Mouse (Mus musculus): ENCODE measurements around the gene Etl4. TPM values are rescaled to one million over a fixed set of nuclear protein-coding genes. Genes with fewer than 3 reads are reported as not detected.

The Etl4 gene
- total RNA-seq (2021) = 10 to 100 TPM; 29.8 to 36.0 TPM
- 40.3 and 44.8 TPM in 2 replicates for polyA plus RNA-seq (2012; rRNA removed)
- long read RNA-seq, partial matches to known transcripts = 4 of 7 reads
- long read RNA-seq, other reads (novel, unspliced or antisense) = 3 of 7 reads

- H3K27me3 ChIP-seq (ENCODE audit: control insufficient read depth, insufficient read depth, low read length) = peaks cover 5% of the 10 kb centered on the region
- no peak within 1 kb of the TSS for H3K9ac ChIP-seq (ENCODE audit: low read depth, low read length)
- intact Hi-C loops (cut with DNase I) = no loop called here
- no peaks in the 10 kb centered on the region for H3K4me1 ChIP-seq (ENCODE audit: control insufficient read depth, insufficient read depth, low read length)
- 1% methylated on average over 37 of the region's 37 CpGs for WGBS
- no peak within 1 kb of the TSS for H3K4me3 ChIP-seq
- H3K36me3 ChIP-seq (ENCODE audit: control insufficient read depth, insufficient read depth, low read length) = no peaks in the 10 kb centered on the region
- no peaks in the 10 kb centered on the region for H3K79me2 ChIP-seq (replicated peaks; ENCODE audit: control insufficient read depth, insufficient read depth, low read length)
- no peak for TF ChIP-seq POLR2A (IDR thresholded peaks at IDR 0.05; ENCODE audit: insufficient read depth, low read depth, low read length)
- peak; percentile 40 for TF ChIP-seq CTCF (IDR thresholded peaks at IDR 0.05)
- DNase-seq = peak; percentile 2 to 26
- H3K27ac ChIP-seq = no peak within 1 kb of the TSS
Measured at GRCm38 (mm10) chr2:19909171-19909899, at the start of gene Etl4. TSS of gene Etl4 (plus strand) at chr2:19909780.

DNA sequence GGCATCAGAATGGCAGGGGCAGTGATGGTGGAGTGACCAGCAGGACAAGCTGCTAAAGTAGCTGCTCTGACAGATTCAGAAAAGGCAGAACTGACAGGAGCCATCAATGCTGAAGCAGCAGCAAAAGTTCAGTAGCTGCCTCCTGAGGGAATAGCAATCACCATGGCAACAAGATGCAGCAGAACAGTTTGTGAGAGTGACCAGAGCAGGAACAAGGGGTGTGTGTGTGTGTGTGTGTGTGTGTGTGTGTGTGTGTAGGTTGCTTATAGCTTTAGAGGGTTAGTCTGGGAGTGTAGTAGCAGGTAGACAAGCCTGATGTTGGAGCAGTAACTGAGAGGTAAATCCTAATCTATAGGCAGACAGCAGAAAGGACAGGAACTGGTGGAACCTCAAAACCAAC lies 40.4 kb upstream of the Etl4 start:
- no peak overlapping the region for H3K9ac ChIP-seq (ENCODE audit: low read depth, low read length)
- intact Hi-C loops (cut with DNase I) = no loop called here
- TF ChIP-seq CTCF (IDR thresholded peaks at IDR 0.05) (no peak), EP300 (IDR thresholded peaks at IDR 0.05; ENCODE audit: insufficient read depth, low read depth, low read length) (no peak), POLR2A (IDR thresholded peaks at IDR 0.05; ENCODE audit: insufficient read depth, low read depth, low read length) (no peak)
- no peaks in the 10 kb centered on the region for H3K79me2 ChIP-seq (replicated peaks; ENCODE audit: control insufficient read depth, insufficient read depth, low read length)
- H3K4me1 ChIP-seq (ENCODE audit: control insufficient read depth, insufficient read depth, low read length) = no peaks in the 10 kb centered on the region
- DNase-seq = no peak
- H3K36me3 ChIP-seq (ENCODE audit: control insufficient read depth, insufficient read depth, low read length) = no peaks in the 10 kb centered on the region
- H3K27me3 ChIP-seq (ENCODE audit: control insufficient read depth, insufficient read depth, low read length) = no peaks in the 10 kb centered on the region
- no peak overlapping the region for H3K27ac ChIP-seq
- H3K4me3 ChIP-seq = no peak overlapping the region

- 62% methylated on average over 1 of the region's 1 CpGs for WGBS
- H3K9ac ChIP-seq (ENCODE audit: low read depth, low read length) = no peak overlapping the region
- no peak overlapping the region for H3K27ac ChIP-seq
- no peaks in the 10 kb centered on the region for H3K4me1 ChIP-seq (ENCODE audit: control insufficient read depth, insufficient read depth, low read length)
- H3K36me3 ChIP-seq (ENCODE audit: control insufficient read depth, insufficient read depth, low read length) = no peaks in the 10 kb centered on the region
- intact Hi-C loops (cut with DNase I) = no loop called here
- H3K27me3 ChIP-seq (ENCODE audit: control insufficient read depth, insufficient read depth, low read length) = no peaks in the 10 kb centered on the region
- DNase-seq = no peak
- H3K4me3 ChIP-seq = no peak overlapping the region
- no peaks in the 10 kb centered on the region for H3K79me2 ChIP-seq (replicated peaks; ENCODE audit: control insufficient read depth, insufficient read depth, low read length)
- TF ChIP-seq CTCF (IDR thresholded peaks at IDR 0.05) (no peak), POLR2A (IDR thresholded peaks at IDR 0.05; ENCODE audit: insufficient read depth, low read depth, low read length) (no peak), EP300 (IDR thresholded peaks at IDR 0.05; ENCODE audit: insufficient read depth, low read depth, low read length) (no peak)
Measured at GRCm38 (mm10) chr2:19871881-19872280, 37.7 kb upstream of the Etl4 start.

DNA sequence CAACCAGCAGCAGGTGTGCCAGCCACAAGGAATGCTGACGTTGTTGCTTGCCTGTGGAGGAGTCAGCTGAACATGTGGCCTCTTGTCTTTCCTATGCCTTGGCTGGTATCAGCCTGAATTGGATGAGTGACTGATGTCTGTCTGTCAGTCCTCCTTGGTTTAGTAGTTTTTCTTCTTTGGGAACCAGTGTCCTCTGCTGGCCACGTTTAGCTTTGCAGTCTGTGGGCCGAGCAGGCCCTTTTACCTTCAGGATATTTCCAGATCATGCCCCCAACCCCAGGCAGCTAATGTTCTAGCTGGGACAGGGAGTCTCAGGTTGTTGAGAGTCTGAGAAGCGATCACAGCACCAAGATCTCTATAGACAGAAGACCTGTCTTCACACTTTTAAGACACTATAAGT lies 18.7 kb upstream of the Etl4 start:
- 36% methylated on average over 4 of the region's 4 CpGs for WGBS
- H3K9ac ChIP-seq (ENCODE audit: low read depth, low read length) = no peak overlapping the region
- H3K4me3 ChIP-seq = no peak overlapping the region
- no peaks in the 10 kb centered on the region for H3K36me3 ChIP-seq (ENCODE audit: control insufficient read depth, insufficient read depth, low read length)
- TF ChIP-seq EP300 (IDR thresholded peaks at IDR 0.05; ENCODE audit: insufficient read depth, low read depth, low read length) (no peak), CTCF (IDR thresholded peaks at IDR 0.05) (peak; percentile 26; the same call in 1 of the 2 replicates)
- intact Hi-C loops (cut with DNase I) = no loop called here
- no peak for DNase-seq
- H3K27ac ChIP-seq = no peak overlapping the region
- no peaks in the 10 kb centered on the region for H3K79me2 ChIP-seq (replicated peaks; ENCODE audit: control insufficient read depth, insufficient read depth, low read length)
- no peaks in the 10 kb centered on the region for H3K27me3 ChIP-seq (ENCODE audit: control insufficient read depth, insufficient read depth, low read length)
- no peaks in the 10 kb centered on the region for H3K4me1 ChIP-seq (ENCODE audit: control insufficient read depth, insufficient read depth, low read length)

- WGBS = 1% methylated on average over 29 of the region's 31 CpGs
- no peak for DNase-seq
- H3K4me3 ChIP-seq = no peak overlapping the region
- H3K79me2 ChIP-seq (replicated peaks; ENCODE audit: control insufficient read depth, insufficient read depth, low read length) = no peaks in the 10 kb centered on the region
- H3K4me1 ChIP-seq (ENCODE audit: control insufficient read depth, insufficient read depth, low read length) = no peaks in the 10 kb centered on the region
- no peaks in the 10 kb centered on the region for H3K36me3 ChIP-seq (ENCODE audit: control insufficient read depth, insufficient read depth, low read length)
- no peak for TF ChIP-seq CTCF (IDR thresholded peaks at IDR 0.05)
- no peak for TF ChIP-seq EP300 (IDR thresholded peaks at IDR 0.05; ENCODE audit: insufficient read depth, low read depth, low read length)
- TF ChIP-seq POLR2A (IDR thresholded peaks at IDR 0.05; ENCODE audit: insufficient read depth, low read depth, low read length) = no peak
- intact Hi-C loops (cut with DNase I) = loop anchor here (10.0 kb wide), 2 partner anchors 195 to 385 kb away; no protein-coding TSS in a partner anchor
- no peak overlapping the region for H3K9ac ChIP-seq (ENCODE audit: low read depth, low read length)
- no peak overlapping the region for H3K27ac ChIP-seq
- H3K27me3 ChIP-seq (ENCODE audit: control insufficient read depth, insufficient read depth, low read length) = peaks cover 5% of the 10 kb centered on the region
Measured at GRCm38 (mm10) chr2:19909900-19910780, 560 bp downstream of the Etl4 start.

- 4% methylated on average over 8 of the region's 8 CpGs for WGBS
- TF ChIP-seq POLR2A (IDR thresholded peaks at IDR 0.05; ENCODE audit: insufficient read depth, low read depth, low read length) (no peak), EP300 (IDR thresholded peaks at IDR 0.05; ENCODE audit: insufficient read depth, low read depth, low read length) (no peak), CTCF (IDR thresholded peaks at IDR 0.05) (no peak)
- DNase-seq = no peak
- H3K27me3 ChIP-seq (ENCODE audit: control insufficient read depth, insufficient read depth, low read length) = peaks cover 5% of the 10 kb centered on the region
- H3K36me3 ChIP-seq (ENCODE audit: control insufficient read depth, insufficient read depth, low read length) = no peaks in the 10 kb centered on the region
- no peak overlapping the region for H3K9ac ChIP-seq (ENCODE audit: low read depth, low read length)
- intact Hi-C loops (cut with DNase I) = loop anchor here (10.0 kb wide), 2 partner anchors 196 to 386 kb away; no protein-coding TSS in a partner anchor
- no peak overlapping the region for H3K4me3 ChIP-seq
- H3K79me2 ChIP-seq (replicated peaks; ENCODE audit: control insufficient read depth, insufficient read depth, low read length) = no peaks in the 10 kb centered on the region
- no peak overlapping the region for H3K27ac ChIP-seq
- no peaks in the 10 kb centered on the region for H3K4me1 ChIP-seq (ENCODE audit: control insufficient read depth, insufficient read depth, low read length)
Measured at GRCm38 (mm10) chr2:19910781-19911175, 1.2 kb downstream of the Etl4 start.

All from heart, adult 2 months (tissue).